9 mouse cellular contexts compared by ENCODE assay signal in the genomic region with DNA sequence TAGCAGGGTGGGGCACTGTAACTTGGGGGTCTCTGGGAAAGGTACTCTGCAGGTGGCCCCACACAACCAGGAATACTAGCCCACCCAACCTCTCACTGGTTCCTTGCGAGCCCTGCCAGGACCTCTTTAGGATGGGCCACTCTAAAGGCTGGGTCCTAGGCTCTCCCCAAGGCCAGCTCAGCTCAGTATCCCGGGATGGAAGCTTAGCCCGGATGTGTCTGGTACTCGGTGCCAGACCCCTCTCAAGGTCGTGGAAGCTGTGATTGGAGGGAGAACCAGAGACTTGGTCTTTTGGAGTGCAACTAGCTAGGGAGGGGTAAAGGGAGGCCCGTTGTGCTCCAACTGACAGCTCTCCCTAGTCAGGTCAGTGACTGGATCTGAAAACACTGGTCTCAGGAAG. TPM values are rescaled to one million over a fixed set of nuclear protein-coding genes. Genes with fewer than 3 reads are reported as not detected.
DNase-seq lines count a peak whose midpoint lies in the region; ATAC-seq and TF ChIP-seq lines count a peak whose summit lies in the region.
"Had no signal": no experiment of that assay in that cellular context is flagged by ENCODE, and none has a peak within 500 bp of the region (broad histone marks: within the 10 kb centered on the region; RNA-seq: fewer than 3 reads in every experiment).

No protein-coding gene starts in this region.

- 16% methylated on average over 6 of the region's 6 CpGs for WGBS in forebrain, embryonic 11.5 days
- 16% methylated on average over 6 of the region's 6 CpGs for WGBS in limb, embryonic 11.5 days
- 7% methylated on average over 6 of the region's 6 CpGs for WGBS in neural tube, embryonic 15.5 days

- peak overlapping the region; percentile 89 for H3K27ac ChIP-seq in left cerebral cortex, adult 2 months
- H3K27ac ChIP-seq in forebrain, embryonic 11.5 days (ENCODE audit: low read depth, low read length), result no peak overlapping the region
- H3K27ac ChIP-seq in limb, embryonic 11.5 days (replicated peaks; ENCODE audit: low read depth, low read length), result no peak overlapping the region
- no peak overlapping the region for H3K27ac ChIP-seq in neural tube, embryonic 15.5 days (replicated peaks)

- H3K36me3 ChIP-seq in forebrain, embryonic 11.5 days (ENCODE audit: control insufficient read depth, insufficient read depth, low read length), result no peaks in the 10 kb centered on the region; the same call in 1 of the 2 replicates
- H3K36me3 ChIP-seq in limb, embryonic 11.5 days (ENCODE audit: control insufficient read depth, insufficient read depth, low read length), result peaks cover 13% of the 10 kb centered on the region
- H3K36me3 ChIP-seq in neural tube, embryonic 15.5 days, result no peaks in the 10 kb centered on the region

- intact Hi-C loops in left cerebral cortex, adult 2 months (cut with DNase I), result no loop called here
- intact Hi-C loops in left cerebral cortex, postnatal 14 days (cut with DNase I), result no loop called here

- TF ChIP-seq CTCF in left cerebral cortex, adult 2 months (IDR thresholded peaks at IDR 0.05), result no peak

- ATAC-seq in forebrain, embryonic 11.5 days (replicated peaks; ENCODE audit: low FRiP score), result peak; percentile 44; the same call in 1 of the 2 replicates
- 0 out of 2 replicates have a peak, but pooled peaks have one; percentile 22 for ATAC-seq in limb, embryonic 11.5 days (ENCODE audit: insufficient number of reproducible peaks, low FRiP score, low TSS enrichment, low read depth)
- no peak for ATAC-seq in neural tube, embryonic 15.5 days (ENCODE audit: low FRiP score)

- H3K27me3 ChIP-seq in forebrain, embryonic 11.5 days (ENCODE audit: control insufficient read depth, insufficient read depth, low read length), result peaks cover 24% of the 10 kb centered on the region
- H3K27me3 ChIP-seq in limb, embryonic 11.5 days (ENCODE audit: control insufficient read depth, insufficient read depth, low read length), result peaks cover 17% of the 10 kb centered on the region
- peaks cover 33% of the 10 kb centered on the region for H3K27me3 ChIP-seq in neural tube, embryonic 15.5 days (replicated peaks)

- H3K9me3 ChIP-seq in forebrain, embryonic 11.5 days (ENCODE audit: control insufficient read depth, low read length), result no peaks in the 10 kb centered on the region
- H3K9me3 ChIP-seq in limb, embryonic 11.5 days (ENCODE audit: control insufficient read depth, low read length), result no peaks in the 10 kb centered on the region
- no peaks in the 10 kb centered on the region for H3K9me3 ChIP-seq in neural tube, embryonic 15.5 days (replicated peaks)

- H3K4me1 ChIP-seq in forebrain, embryonic 11.5 days (replicated peaks; ENCODE audit: control insufficient read depth, insufficient read depth, low read length), result peaks cover 12% of the 10 kb centered on the region; the same call in 1 of the 2 replicates
- H3K4me1 ChIP-seq in limb, embryonic 11.5 days (ENCODE audit: control insufficient read depth, insufficient read depth, low read length), result peaks cover 10% of the 10 kb centered on the region; the same call in 1 of the 2 replicates
- peaks cover 12% of the 10 kb centered on the region for H3K4me1 ChIP-seq in neural tube, embryonic 15.5 days

- peak overlapping the region; percentile 44 for H3K9ac ChIP-seq in forebrain, embryonic 11.5 days (ENCODE audit: low read length)
- H3K9ac ChIP-seq in limb, embryonic 11.5 days (ENCODE audit: low read length), result peak overlapping the region; percentile 41
- H3K9ac ChIP-seq in neural tube, embryonic 15.5 days (replicated peaks), result peak overlapping the region; percentile 51

- H3K4me2 ChIP-seq in forebrain, embryonic 11.5 days (ENCODE audit: low read depth, low read length, severe bottlenecking), result peak overlapping the region; percentile 53
- H3K4me2 ChIP-seq in limb, embryonic 11.5 days (ENCODE audit: low read depth, severe bottlenecking), result peak overlapping the region; percentile 73
- peak overlapping the region; percentile 82 for H3K4me2 ChIP-seq in neural tube, embryonic 15.5 days

- H3K4me3 ChIP-seq in left cerebral cortex, adult 2 months, result peak overlapping the region; percentile 70
- peak overlapping the region; percentile 27 for H3K4me3 ChIP-seq in forebrain, embryonic 11.5 days (ENCODE audit: low read depth, low read length)
- peak overlapping the region; percentile 28 for H3K4me3 ChIP-seq in limb, embryonic 11.5 days (ENCODE audit: low read depth, low read length)
- H3K4me3 ChIP-seq in neural tube, embryonic 15.5 days (replicated peaks), result peak overlapping the region; percentile 42

- no peak for DNase-seq in left cerebral cortex, adult 2 months (ENCODE audit: extremely low spot score in 1 of 2, low spot score in 2 of 2)
- DNase-seq in left cerebral cortex, postnatal 14 days (ENCODE audit: low spot score in 2 of 2), result no peak
- DNase-seq in forebrain, embryonic 11.5 days (ENCODE audit: low spot score), result no peak
- DNase-seq in limb, embryonic 11.5 days (ENCODE audit: low spot score), result no peak
- DNase-seq in spleen, postnatal 10 days (ENCODE audit: low spot score in 2 of 2), result no peak
- no peak for DNase-seq in urinary bladder, postnatal 14 days (ENCODE audit: low spot score)
- no peak for DNase-seq in gastrocnemius, postnatal 4 days (ENCODE audit: low spot score in 2 of 2)
- DNase-seq: thymus, postnatal 14 days had no signal

RNA-seq across cellular contexts. Expression of a gene that starts 0.7 kb away (rescaled TPM):
- 100 to 1,000 TPM; 146 to 168 TPM for total RNA-seq in left cerebral cortex, adult 2 months (2021)
- total RNA-seq in left cerebral cortex, postnatal 14 days (2021), result 100 to 1,000 TPM; 125 to 154 TPM
- polyA plus RNA-seq in forebrain, embryonic 11.5 days (2014; fragmentation: Nextera tagmentation; extraction: Ambion mirVana), result 0.92 and 1.8 TPM in 2 replicates
- polyA plus RNA-seq in limb, embryonic 11.5 days (2014; fragmentation: Nextera tagmentation; extraction: Ambion mirVana), result 3.2 and 9.7 TPM in 2 replicates
- polyA plus RNA-seq in neural tube, embryonic 15.5 days (2015; fragmentation: Nextera tagmentation; extraction: Ambion mirVana), result 8.0 and 8.3 TPM in 2 replicates
- total RNA-seq in gastrocnemius, postnatal 4 days (2021), result not detected

RNA-seq across cellular contexts. Expression of a gene that starts 9.5 kb away (rescaled TPM):
- total RNA-seq in left cerebral cortex, adult 2 months (2021), result 1 to 10 TPM; 1.3 to 1.4 TPM
- 1 to 10 TPM; 1.9 to 4.3 TPM for total RNA-seq in left cerebral cortex, postnatal 14 days (2021)
- polyA plus RNA-seq in forebrain, embryonic 11.5 days (2014; fragmentation: Nextera tagmentation; extraction: Ambion mirVana), result 34.6 and 36.0 TPM in 2 replicates
- 29.1 and 31.5 TPM in 2 replicates for polyA plus RNA-seq in limb, embryonic 11.5 days (2014; fragmentation: Nextera tagmentation; extraction: Ambion mirVana)
- polyA plus RNA-seq in neural tube, embryonic 15.5 days (2015; fragmentation: Nextera tagmentation; extraction: Ambion mirVana), result 5.8 and 10.1 TPM in 2 replicates
- 1 to 10 TPM; 7.7 to 8.6 TPM for total RNA-seq in gastrocnemius, postnatal 4 days (2021)

RNA-seq across cellular contexts. Expression of a gene that starts 9.8 kb away (rescaled TPM):
- total RNA-seq in left cerebral cortex, adult 2 months (2021), result 10 to 100 TPM; 55.6 to 57.4 TPM
- total RNA-seq in left cerebral cortex, postnatal 14 days (2021), result 10 to 100 TPM; 34.2 to 35.5 TPM
- polyA plus RNA-seq in forebrain, embryonic 11.5 days (2014; fragmentation: Nextera tagmentation; extraction: Ambion mirVana), result 20.4 and 22.6 TPM in 2 replicates
- 20.4 and 23.4 TPM in 2 replicates for polyA plus RNA-seq in limb, embryonic 11.5 days (2014; fragmentation: Nextera tagmentation; extraction: Ambion mirVana)
- polyA plus RNA-seq in neural tube, embryonic 15.5 days (2015; fragmentation: Nextera tagmentation; extraction: Ambion mirVana), result 29.3 and 30.3 TPM in 2 replicates
- 1 to 10 TPM; 7.9 to 8.1 TPM for total RNA-seq in gastrocnemius, postnatal 4 days (2021)

RNA-seq across cellular contexts. Expression of a gene that starts 18.2 kb away (rescaled TPM):
- total RNA-seq in left cerebral cortex, adult 2 months (2021), result under 1 TPM; 0.45 to 0.47 TPM
- total RNA-seq in left cerebral cortex, postnatal 14 days (2021), result not detected
- polyA plus RNA-seq in forebrain, embryonic 11.5 days (2014; fragmentation: Nextera tagmentation; extraction: Ambion mirVana), result not detected in 2 replicates
- polyA plus RNA-seq in limb, embryonic 11.5 days (2014; fragmentation: Nextera tagmentation; extraction: Ambion mirVana), result not detected in 2 replicates
- not detected in 2 replicates for polyA plus RNA-seq in neural tube, embryonic 15.5 days (2015; fragmentation: Nextera tagmentation; extraction: Ambion mirVana)
- not detected for total RNA-seq in gastrocnemius, postnatal 4 days (2021)

RNA-seq across cellular contexts. Expression of a gene that starts 36.5 kb away (rescaled TPM):
- total RNA-seq in left cerebral cortex, adult 2 months (2021), result 1 to 10 TPM; 3.1 to 3.9 TPM
- total RNA-seq in left cerebral cortex, postnatal 14 days (2021), result 1 to 10 TPM; 6.2 to 6.5 TPM
- polyA plus RNA-seq in forebrain, embryonic 11.5 days (2014; fragmentation: Nextera tagmentation; extraction: Ambion mirVana), result not detected in 2 replicates
- 0.14 and 0.24 TPM in 2 replicates for polyA plus RNA-seq in limb, embryonic 11.5 days (2014; fragmentation: Nextera tagmentation; extraction: Ambion mirVana)
- polyA plus RNA-seq in neural tube, embryonic 15.5 days (2015; fragmentation: Nextera tagmentation; extraction: Ambion mirVana), result 1.4 and 2.0 TPM in 2 replicates
- total RNA-seq in gastrocnemius, postnatal 4 days (2021), result under 1 TPM; 0.44 to 0.49 TPM

Comparison
In these comparisons a context has a peak if more than half of its experiments do, and no peak if none do; other contexts are left out.
1. RNA of a gene that starts 0.7 kb away (total RNA-seq): 146 to 168 TPM in left cerebral cortex, adult 2 months and 125 to 154 TPM in left cerebral cortex, postnatal 14 days; not detected in gastrocnemius, postnatal 4 days; every median in the first group is over 10 times any median in the second.
2. Peak in every context shown above with its lines, with median percentiles within 50 percentile points of each other: H3K4me3 ChIP-seq, H3K4me2 ChIP-seq and H3K9ac ChIP-seq.